Mouse (Mus musculus) bone marrow macrophage, adult 2 months (primary cell): ENCODE results near the gene Arntl2. TPM values are rescaled to one million over a fixed set of nuclear protein-coding genes. Genes with fewer than 3 reads are reported as not detected.
"Not testable (repeated sequence)": the region's sequence is repeated elsewhere in the genome, so short reads cannot be mapped to it uniquely, and the experiment has no call there.

ENCODE experiments used
- H3K27ac ChIP-seq: 2 replicates; pipeline ENCODE4 v1.5.1; 2012; ENCODE audit warnings: low read depth, low read length; ENCODE audit not compliant: insufficient read depth
- H3K4me1 ChIP-seq: 2 replicates; pipeline ENCODE4 v1.6.1; 2012; ENCODE audit warnings: low read length; ENCODE audit not compliant: control insufficient read depth, insufficient read depth
- H3K4me3 ChIP-seq: 2 replicates; pipeline ENCODE4 v1.5.1; 2012; ENCODE audit warnings: mild to moderate bottlenecking, low read length, moderate library complexity; ENCODE audit not compliant: insufficient read depth
- CTCF ChIP-seq: IDR thresholded peaks from 2 replicates; pipeline ENCODE4 v1.5.1; 2012; ENCODE audit warnings: low read depth, mild to moderate bottlenecking, low read length, moderate library complexity
- POLR2A ChIP-seq: IDR thresholded peaks from 2 replicates; pipeline ENCODE4 v1.6.1; 2012; ENCODE audit warnings: mild to moderate bottlenecking, low read depth, low read length, borderline replicate concordance
- polyA plus RNA-seq: library from polyadenylated mRNA; stranded (reverse); fragments of >200 nt; gene quantifications from 2 replicates; pipeline ENCODE4 v1.2.4, GENCODE M21; 2012; ENCODE audit not compliant: missing spikeins, insufficient read depth, insufficient read length

The Arntl2 gene
- polyA plus RNA-seq, 1 experiment, result 2.7 TPM

- Histone ChIP-seq H3K27ac (no peak overlapping the region), H3K4me1 (no peaks in the 10 kb centered on the region), H3K4me3 (no peak overlapping the region)
- TF ChIP-seq CTCF (no peak), POLR2A (no peak)
Measured at GRCm38 (mm10) chr6:146863154-146863553, 67.3 kb downstream of the Arntl2 start.

GRCm38 (mm10) chr6:146864370-146864769, 68.5 kb downstream of the Arntl2 start:
- H3K4me3 ChIP-seq, H3K27ac ChIP-seq, H3K4me1 ChIP-seq: not testable (repeated sequence)

- Histone ChIP-seq H3K27ac (no peak overlapping the region), H3K4me1 (no peaks in the 10 kb centered on the region), H3K4me3 (no peak overlapping the region)
- no peak for TF ChIP-seq POLR2A
- peak; percentile 24; the same call in 1 of the 2 replicates for TF ChIP-seq CTCF
Measured at GRCm38 (mm10) chr6:146865701-146866100, 69.8 kb downstream of the Arntl2 start.

- Histone ChIP-seq H3K4me1 (peaks cover 4% of the 10 kb centered on the region), H3K4me3 (no peak overlapping the region), H3K27ac (no peak overlapping the region)
- TF ChIP-seq POLR2A (no peak), CTCF (no peak)
Measured at GRCm38 (mm10) chr6:146871975-146872374, 76.1 kb downstream of the Arntl2 start.

GRCm38 (mm10) chr6:146874415-146874814, 78.6 kb downstream of the Arntl2 start:
- Histone ChIP-seq H3K27ac (no peak overlapping the region), H3K4me3 (no peak overlapping the region), H3K4me1 (peaks cover 4% of the 10 kb centered on the region)
- TF ChIP-seq CTCF, result no peak

GRCm38 (mm10) chr6:146876820-146877219, 81.0 kb downstream of the Arntl2 start:
- TF ChIP-seq CTCF (no peak), POLR2A (no peak)

GRCm38 (mm10) chr6:146877425-146878045, 81.7 kb downstream of the Arntl2 start:
- H3K4me1 ChIP-seq, result peaks cover 2% of the 10 kb centered on the region; the same call in 1 of the 2 replicates
- TF ChIP-seq POLR2A (no peak), CTCF (no peak)
- no peak overlapping the region for H3K4me3 ChIP-seq
- no peak overlapping the region for H3K27ac ChIP-seq

More at GRCm38 (mm10) chr6:146876820-146877219, 81.0 kb downstream of the Arntl2 start:
- no peak overlapping the region for H3K4me3 ChIP-seq
- H3K27ac ChIP-seq, result no peak overlapping the region
- peaks cover 4% of the 10 kb centered on the region for H3K4me1 ChIP-seq

GRCm38 (mm10) chr6:146878926-146879325, 83.1 kb downstream of the Arntl2 start:
- Histone ChIP-seq H3K4me1 (peaks cover 2% of the 10 kb centered on the region; the same call in 1 of the 2 replicates), H3K4me3 (no peak overlapping the region)

GRCm38 (mm10) chr6:146879856-146880255, 84.0 kb downstream of the Arntl2 start:
- Histone ChIP-seq H3K4me1 (peaks cover 9% of the 10 kb centered on the region), H3K27ac (no peak overlapping the region), H3K4me3 (no peak overlapping the region)
- TF ChIP-seq CTCF (no peak), POLR2A (no peak)

More at GRCm38 (mm10) chr6:146878926-146879325, 83.1 kb downstream of the Arntl2 start:
- TF ChIP-seq POLR2A, result no peak
- TF ChIP-seq CTCF, result no peak
- no peak overlapping the region for H3K27ac ChIP-seq

GRCm38 (mm10) chr6:146880296-146880695, 84.4 kb downstream of the Arntl2 start:
- H3K4me3 ChIP-seq, result no peak overlapping the region
- no peak for TF ChIP-seq CTCF
- no peak for TF ChIP-seq POLR2A
- no peak overlapping the region for H3K27ac ChIP-seq
- peaks cover 12% of the 10 kb centered on the region for H3K4me1 ChIP-seq
